Mouse (Mus musculus) frontal cortex, adult (tissue): ENCODE data around the gene Actl9.
A peak's percentile ranks its signal among the peaks of the same experiment; 100 is the strongest.

Source experiments
- ATAC-seq: cut with Nextera tagmentation; 2 replicates; pipeline ENCODE4 v1.9.2; 2017; ENCODE audit warnings: mild to moderate bottlenecking, moderate library complexity, mixed read lengths; ENCODE audit not compliant: low TSS enrichment

Gene Actl9

GRCm38 (mm10) chr17:33432019-33432946, at the start of gene Actl9:
TSS of gene Actl9 (plus strand) at chr17:33432896.
- ATAC-seq, result no peak

DNA sequence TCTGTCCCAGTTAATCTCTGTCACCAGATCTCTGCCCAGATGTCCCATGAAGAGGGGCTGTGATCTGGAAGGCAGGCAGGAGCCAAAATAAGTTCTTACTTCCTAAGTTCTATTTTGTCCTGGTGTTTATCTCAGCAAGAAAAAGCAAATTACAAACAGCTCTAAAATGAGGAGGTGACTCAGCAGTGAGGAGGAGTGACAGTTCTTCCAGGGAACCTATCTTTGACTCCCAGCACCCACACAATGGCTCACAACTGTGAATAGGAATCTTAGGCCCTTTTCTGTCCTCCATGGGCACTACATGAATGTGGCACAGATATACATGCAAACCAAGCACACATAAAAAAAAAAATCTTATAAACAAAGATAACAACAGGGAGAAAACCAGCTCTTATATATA, 47.0 kb upstream of the Actl9 start:
- peak; percentile 67; the same call in 1 of the 2 replicates for ATAC-seq

- ATAC-seq, result no peak
Observed at GRCm38 (mm10) chr17:33392271-33392670, 40.4 kb upstream of the Actl9 start.

- peak; percentile 100 for ATAC-seq
Observed at GRCm38 (mm10) chr17:33394182-33395034, 38.3 kb upstream of the Actl9 start, which contains the start of gene Zfp101. TSS of gene Zfp101 (minus strand) at chr17:33394641.

DNA sequence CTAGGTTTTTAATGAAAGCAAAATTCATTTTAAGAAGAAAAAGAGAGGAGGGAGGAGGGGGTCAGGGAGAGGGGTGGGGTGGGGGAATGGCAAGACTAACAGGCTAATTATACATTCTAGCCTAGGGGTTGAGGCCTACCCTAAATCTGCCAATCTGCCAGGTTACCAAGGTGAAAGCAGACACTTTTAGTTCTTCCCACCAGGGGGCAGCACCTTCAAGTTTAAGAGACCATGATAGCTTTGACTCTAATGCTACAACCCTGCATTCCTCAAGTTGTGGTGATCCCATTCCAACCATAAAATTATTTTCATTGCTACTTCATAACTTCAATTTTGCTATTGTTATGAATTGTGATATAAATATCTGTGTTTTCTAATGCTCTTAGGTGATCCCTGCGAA, 6.5 kb downstream of the Actl9 start:
- peak; percentile 62; the same call in 1 of the 2 replicates for ATAC-seq

DNA sequence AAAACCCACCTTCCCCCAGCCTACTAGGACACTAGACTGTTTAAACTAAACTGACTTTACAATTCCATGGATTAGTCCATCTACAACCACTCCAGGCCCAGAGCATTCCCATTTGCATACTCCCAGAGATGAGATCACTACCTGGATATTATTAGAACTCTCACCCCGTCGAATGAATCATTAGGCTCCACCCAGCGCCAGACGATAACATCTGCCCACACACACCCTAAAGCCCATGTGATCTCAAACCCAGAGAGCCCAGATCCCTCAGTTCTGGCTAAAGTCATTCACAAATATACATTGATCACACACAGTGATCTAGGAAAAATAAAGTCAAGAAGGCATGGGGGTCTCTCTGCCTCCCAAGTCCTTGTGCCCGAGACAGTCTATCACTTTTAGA, 7.2 kb downstream of the Actl9 start:
- ATAC-seq, result no peak

- no peak for ATAC-seq
Observed at GRCm38 (mm10) chr17:33441159-33441558, 8.5 kb downstream of the Actl9 start.

DNA sequence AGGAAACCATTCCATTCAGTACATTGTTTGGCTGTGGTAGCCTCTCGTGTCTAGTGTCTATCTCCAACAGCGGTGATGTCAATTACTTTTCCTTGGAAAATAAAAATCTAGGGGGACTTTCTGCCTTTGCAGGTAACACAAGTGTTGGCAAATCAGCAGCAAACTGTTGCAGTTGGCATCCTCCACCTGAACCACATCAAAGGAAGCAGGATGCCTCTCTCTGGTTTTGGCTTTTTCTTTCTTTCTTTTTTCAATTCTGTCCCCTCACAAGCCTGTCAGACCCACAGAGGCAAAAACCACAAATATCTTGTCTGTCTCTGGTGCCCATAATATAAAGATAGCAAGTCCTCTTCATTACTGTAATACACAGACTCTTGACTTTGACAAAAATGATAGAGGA, 23.9 kb downstream of the Actl9 start:
- ATAC-seq, result no peak

GRCm38 (mm10) chr17:33471206-33471605, 38.5 kb downstream of the Actl9 start:
- no peak for ATAC-seq
